Mouse (Mus musculus) kidney, adult 9 months (tissue): ENCODE measurements at regions not wholly inside any gene's neighbourhood (a gene's known extent, or its start where the extent isn't known, plus 50 kb on each side); places are given as distances from the start of the nearest gene placed in this dataset.

Experiments
- DNase-seq: peaks from one replicate; pipeline ENCODE4 v3.0.0; 2022

DNA sequence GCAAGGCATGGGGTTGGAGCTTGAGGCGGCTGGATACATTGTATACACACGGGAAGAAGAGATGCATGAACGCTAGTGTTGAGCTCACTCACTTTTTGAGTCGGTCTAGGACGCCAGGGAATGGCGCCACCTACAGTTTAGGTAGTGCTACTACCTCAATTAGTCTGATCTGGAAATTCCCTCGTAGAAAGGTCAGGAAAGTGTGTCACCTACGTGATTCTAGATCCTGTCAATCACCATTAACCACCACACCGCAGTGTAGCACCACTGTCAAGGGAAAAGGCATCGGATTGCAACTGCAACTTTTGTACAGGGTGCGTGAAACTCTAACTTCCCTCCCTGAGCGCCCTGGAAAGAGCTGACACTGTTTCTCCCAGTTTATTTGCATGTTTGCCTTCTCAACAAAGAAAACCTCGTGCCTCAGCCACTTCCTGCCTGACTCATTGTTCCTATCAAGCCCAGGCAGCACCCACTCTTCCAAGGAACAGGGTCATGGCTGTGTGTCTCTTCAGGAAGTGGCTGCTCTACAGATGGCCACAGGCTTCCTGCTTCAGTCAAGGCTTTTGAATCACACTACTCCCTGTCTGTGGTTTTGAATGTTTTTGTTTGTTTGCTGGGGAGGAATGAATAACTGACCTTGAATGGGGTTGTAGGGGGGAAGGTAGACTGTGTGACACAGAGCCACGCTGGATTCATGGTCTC lies 231.6 kb upstream of the Jmjd1c start:
- peak; percentile 64 for DNase-seq

DNA sequence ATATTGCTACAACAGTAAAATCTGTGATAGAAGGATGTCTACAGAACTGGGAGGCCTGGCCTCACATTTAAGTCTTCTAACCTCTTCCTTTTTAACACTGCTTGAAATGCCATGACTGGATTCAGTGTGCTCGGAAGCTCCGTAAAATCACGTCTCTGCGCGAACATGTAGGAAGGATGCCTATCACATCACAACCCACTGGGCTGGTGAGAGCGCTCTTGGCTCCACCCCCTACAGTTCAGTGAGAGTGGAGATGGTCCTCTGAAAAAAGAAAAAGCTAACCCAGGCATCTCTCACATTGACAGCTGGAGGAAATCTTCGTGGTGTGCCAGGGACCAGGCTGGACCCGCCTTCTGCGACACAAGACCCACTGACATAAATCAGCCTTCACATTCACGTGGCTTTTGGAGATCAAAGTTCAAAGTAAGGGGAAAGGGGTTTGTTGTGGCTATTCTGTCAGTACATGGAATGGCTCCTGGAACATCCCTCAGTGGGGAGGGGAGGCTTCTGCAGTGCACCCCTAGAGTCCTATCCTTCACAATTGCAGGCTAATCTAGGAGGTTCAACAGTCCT lies 230.8 kb upstream of the Jmjd1c start:
- DNase-seq, result peak; percentile 10

DNA sequence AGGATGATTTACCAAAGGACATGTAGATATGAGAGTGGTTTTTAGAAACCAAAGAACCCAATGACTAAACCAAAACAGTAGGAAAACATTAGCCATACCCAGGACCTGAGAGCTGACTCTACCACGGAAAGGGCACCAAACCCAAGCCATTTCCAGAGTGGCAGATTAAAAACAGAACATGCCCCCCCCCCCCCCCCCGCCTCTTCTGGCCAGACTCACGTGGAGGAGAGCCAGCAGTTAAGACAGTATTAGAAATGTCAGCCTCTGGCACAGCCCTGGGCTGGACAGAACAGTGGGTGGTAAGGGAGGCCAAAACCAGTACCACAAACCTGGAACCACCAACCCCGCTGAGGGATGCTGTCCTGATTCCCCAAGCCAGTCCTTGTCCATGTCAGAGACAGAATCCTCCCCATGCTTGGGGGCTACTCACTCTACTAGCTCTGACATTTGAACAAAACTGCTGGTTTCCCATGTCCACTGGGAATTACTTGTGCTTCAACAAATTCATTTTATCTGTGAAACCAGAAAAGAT lies 224.7 kb upstream of the Jmjd1c start:
- no peak for DNase-seq

DNA sequence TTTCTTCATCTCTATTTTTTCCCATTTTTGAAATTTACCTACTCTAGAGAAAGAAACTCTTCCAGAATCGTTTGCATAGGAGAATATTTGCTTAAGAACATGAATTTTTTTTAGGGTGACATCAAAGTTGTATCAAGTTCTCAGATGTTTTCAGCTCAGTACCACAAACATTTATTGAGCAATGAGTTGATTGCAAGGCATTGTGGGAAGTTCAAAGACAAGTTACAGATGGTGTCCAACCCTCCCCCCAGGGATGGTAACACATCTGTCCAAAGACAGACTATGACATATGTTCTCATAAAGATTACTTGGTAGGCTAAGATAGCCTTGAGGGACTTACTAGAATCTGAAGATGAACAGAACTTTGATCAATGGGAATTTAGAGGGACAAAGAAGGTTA lies 224.3 kb upstream of the Jmjd1c start:
- no peak for DNase-seq

DNA sequence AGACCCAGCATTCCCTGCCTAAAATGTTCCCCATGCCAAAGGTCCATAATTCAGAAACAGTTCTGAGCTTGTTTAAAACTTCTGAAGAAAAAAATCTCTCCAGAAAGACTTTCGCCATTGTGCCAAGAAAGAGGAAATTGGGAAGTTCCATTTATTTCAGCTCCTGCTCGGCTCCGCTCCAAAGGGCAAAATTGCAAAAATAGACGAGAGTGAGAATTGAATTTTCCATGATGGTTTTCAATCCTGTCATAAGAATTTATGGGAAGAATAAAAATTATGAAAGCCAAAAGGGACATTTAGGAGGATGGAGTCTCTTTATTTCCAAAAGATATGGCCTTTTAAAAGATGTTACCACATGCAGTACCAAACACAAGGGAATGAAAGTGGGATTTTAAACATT lies 222.5 kb upstream of the Jmjd1c start:
- no peak for DNase-seq

DNA sequence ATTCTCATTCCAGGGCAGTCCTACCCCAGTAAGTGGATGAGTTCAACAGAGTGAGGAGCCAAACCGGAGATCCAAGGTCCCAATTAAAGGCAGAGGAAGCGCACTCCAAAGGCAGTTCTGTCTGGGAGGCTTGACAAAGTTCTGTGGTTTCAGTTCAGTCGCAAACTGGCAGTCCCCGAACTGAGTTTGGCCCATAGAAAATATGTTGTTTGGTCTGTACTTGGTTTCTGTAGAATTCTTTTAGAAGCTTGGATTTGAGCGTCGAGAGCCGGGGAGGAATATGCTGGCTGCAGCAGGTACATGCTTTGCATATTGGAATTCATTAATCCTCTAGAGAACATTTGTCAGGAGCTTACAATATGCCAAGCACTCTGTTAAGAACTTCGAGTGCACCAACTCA lies 216.9 kb upstream of the Jmjd1c start:
- no peak for DNase-seq

DNA sequence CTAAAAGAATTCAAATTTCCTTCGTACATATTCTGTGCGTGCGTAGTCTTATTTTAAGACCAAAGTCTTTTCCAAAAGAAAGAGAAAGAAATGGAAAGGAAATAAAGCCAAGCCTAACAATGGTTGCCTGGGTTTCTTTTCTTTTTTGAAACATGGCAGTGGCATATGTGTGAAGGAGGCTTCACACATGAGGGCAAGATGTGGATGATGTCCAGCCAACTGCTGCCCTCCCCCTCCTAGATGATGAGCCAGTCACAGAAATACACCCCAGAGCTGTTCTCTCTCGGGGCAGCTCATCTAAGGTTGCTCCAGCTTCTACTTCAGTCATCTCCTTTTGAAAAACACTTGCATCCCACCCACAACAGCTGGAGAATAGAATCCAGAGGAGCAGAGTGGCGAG lies 213.1 kb upstream of the Jmjd1c start:
- DNase-seq, result no peak

DNA sequence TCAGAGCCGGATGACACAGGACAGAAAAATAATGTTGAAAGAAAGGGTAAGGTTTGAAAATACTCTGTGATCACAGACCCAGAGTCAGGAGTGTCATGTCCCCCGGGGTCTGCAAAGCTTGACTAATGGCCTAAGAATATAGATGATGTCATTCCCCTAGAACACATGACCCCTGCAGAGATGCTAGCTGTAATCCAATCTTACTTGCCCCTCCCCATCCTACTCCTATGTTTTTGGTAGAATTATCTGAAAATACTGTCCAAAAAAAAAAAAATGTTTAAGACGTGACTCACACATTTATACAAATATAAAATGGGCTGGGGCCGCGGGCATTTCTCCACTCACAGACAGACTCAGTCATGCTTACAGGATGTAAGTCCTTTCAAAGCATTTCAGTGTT lies 210.3 kb upstream of the Jmjd1c start:
- no peak for DNase-seq

DNA sequence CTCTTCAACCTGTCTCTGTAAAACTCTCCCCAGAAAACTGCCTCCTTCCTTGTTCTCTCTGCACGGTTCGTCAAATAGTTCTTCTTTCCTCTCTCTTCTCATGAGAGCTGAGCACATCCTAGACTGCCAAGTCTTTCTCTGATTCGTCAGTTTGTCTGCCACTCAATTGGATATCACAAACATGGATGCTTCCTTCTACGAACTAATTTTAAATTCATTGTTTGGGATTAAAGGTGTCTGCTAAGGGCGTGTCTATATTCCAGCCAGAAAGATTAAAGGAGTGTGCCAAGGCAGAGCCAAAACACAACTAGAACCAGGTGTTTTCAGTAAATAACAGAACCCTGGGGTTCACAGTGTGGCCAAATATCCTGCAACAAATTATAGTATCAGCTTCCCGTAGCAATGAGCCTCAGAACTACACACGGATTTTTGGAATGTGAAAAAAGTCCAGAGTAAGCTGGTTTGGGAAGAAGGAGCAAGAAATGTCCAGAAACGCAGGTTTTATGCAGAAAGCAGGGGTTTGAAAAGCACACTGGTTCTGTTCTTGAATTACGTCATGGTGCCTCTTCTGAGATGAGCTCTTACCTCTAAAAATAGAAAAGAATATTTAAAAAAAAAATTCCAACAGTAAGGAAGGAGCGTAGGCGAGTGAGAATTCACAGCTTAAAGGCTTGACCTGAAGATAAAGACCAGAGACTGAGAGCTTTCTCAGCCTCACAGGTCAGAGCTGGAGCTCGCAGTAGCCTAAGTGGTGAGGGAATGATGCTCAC lies 206.0 kb upstream of the Jmjd1c start:
- no peak for DNase-seq

DNA sequence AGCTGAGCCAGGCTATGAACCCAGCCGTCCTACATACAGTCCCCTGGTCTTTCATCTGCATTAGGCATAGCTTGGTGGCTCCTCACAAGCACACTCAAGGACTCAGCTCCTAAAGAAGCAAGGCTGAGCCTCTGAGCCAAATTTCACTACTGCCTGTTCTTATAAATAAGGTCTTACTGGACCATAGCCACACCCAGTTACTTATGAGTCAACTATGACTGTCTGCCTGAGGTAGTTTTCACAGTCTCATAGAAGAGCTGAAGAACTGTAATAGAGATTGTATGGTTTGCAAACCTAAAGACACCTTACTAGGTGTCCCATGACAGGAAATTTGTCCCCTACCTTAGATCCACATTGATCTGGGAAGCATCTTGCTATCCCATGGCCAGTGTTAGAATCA lies 204.1 kb upstream of the Jmjd1c start:
- no peak for DNase-seq

DNA sequence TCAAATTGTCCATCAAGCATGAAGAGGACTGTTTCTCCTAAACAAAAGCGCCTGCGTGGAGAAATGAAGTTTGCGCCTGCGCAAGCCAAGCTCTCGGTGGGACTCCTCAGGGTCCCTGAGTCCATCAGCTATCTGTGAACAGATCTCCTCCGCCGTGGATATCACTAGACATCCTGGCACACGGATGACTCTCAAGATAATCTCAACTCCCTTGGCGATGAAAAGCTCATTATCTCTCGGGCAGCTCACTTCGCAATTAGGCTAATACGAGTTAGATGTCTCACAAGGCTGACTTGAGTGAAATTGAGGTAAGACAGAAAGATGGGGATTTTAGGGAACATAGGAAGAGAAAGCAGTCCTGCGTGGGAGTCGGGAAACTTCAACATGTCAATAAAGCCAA lies 202.1 kb upstream of the Jmjd1c start:
- DNase-seq, result no peak

DNA sequence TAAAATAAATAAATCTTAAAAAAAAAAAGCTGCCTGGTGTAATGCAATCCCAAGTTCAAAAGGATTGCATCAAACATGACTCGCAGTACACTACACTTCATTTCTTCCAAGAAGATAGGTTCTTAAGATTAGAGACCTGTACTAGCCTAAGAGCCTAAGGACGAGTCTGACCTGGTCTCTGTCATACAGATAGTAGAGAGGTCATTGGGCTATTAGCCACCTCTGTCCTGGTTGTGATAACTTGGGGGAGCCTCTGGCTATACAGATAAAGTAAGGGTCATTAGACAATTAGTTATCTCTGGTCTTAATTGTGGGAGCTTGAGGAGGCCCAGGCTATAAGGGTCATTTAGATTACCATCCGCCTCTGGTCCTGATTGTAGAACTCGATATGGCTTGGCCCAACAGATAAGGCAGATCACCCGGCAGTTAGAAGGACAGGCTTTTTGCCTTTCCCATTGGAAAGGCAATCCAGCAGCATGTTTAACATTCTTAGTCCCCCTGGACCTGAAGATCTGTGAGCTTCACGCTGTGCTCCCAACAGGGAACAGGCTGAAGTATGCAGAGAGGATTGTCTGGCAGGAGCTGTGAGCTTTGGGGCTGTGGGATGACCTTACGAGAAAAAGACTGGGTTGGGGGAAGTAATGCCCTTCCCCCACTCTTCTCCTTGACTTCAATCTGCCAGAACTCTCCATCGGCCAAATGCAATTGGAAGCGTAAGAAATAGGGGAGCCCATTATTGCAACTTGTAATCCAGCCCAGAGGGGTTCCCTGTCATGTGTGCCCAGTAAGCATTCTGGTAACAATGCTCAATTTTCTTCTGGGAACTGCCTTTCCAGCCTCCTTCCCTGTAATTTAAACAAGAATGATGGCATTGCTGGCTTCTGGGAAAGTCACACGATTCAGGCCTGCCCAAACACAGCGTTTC lies 199.0 kb upstream of the Jmjd1c start:
- DNase-seq, result no peak

DNA sequence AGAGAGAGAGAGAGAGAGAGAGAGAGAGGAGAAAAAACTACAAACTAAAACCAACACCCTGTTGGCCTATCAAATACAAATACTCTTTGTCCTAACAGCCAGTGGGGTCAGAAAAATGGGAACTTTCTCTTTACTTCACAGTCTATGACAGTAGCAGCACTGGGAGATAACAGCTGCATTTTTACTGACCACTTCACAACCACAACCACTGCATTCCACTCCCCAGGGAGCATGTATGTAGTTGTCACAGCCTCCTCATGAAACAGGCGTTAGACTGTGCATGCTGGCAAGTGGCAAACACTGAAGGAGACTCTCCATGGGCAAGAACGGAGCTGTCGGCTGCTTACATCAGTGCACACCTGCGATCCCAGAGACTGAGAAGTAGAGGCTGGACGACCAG lies 196.2 kb upstream of the Jmjd1c start:
- no peak for DNase-seq

DNA sequence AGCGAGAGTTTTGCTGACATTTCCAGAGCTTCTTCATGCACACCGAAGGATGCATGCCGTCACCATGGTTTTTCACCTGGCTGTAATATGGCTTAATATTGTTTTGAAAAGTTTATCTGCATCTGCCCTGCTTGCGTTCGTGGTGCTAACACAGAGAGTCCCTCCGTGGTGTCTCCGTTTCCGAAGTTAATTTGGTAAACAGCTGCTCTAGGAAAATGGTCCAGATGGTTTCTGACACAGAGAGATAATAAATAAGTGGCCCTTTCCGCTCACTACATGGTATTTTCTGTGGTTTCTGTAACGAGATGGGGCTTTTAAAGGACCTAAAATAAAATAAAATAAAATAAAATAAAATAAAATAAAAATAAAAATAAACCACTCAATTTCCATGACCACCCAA lies 195.1 kb upstream of the Jmjd1c start:
- DNase-seq, result no peak

DNA sequence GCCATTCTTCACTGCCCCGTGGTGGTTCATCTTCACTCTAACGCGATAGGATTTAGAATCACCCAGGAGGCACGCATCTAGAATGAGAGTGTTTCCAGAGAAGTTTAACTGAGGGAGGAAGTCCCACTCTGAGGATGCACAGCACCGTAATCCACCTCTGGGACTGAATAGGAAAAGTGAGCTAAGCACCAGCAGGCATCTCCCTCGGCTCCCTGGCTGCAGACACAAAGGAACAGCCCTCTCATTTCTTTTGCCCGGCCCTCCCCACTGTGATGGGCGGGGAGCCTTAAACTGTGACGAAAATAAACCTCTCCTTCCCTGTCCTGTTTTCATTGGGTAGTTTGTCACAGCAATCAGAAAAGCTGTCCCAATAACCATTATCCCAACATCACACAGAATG lies 194.1 kb upstream of the Jmjd1c start:
- DNase-seq, result no peak

DNA sequence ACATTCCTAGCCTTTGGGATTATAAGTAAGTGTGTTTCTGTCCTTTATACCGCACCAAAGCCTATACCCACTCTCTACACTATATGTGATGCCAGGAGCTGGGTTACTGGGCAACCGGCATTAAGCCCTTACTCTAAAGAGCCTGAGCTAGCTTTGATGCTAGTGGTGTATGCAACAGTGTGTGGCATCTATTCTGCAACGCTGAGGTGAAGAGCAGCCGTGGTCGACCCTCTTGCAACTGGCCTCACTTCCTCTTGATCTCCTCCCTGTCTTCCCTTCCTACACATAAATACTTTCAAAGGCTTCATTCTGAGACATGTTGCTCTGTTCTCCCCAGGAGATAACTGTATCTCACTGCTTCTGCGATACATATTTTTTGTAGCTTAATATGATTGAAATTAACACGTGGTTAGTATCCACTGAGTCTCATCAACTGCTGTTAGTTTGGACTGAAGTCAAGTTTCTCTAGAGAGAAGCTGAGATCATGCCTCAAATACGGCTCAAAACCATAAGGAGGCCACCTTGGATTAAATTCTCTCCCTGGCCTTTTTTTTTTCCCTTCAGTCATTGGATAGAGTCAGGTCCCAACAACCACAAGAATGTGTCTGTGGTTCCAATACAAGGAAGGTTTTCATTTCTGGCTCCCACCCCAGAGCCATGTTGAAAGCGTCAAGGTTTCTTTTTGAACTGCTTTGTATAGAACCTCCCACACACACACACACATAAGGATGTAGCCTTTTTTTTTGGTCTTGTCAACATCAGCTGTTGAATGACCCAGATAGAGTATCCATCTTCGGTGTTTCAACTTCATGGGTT lies 191.2 kb upstream of the Jmjd1c start:
- no peak for DNase-seq

DNA sequence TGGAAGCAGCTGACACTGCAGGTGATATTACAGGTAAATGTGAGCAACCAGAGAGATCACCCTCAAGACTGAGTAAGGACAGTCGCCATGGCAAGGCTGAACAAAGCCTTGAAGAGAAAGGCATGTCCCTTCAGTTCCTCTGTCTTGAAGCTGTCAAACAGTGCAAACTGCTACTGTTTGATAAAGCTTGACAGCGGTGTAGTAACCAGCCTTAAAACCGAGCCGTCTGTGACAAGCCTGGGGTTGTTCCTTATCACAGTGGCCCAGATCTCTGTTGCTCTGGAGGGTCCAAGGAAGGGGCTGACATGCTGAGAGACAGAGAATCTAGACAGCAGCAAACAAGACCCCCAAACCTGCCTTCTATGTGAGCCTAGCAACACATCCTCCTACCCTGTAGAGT lies 188.1 kb upstream of the Jmjd1c start:
- DNase-seq, result no peak

DNA sequence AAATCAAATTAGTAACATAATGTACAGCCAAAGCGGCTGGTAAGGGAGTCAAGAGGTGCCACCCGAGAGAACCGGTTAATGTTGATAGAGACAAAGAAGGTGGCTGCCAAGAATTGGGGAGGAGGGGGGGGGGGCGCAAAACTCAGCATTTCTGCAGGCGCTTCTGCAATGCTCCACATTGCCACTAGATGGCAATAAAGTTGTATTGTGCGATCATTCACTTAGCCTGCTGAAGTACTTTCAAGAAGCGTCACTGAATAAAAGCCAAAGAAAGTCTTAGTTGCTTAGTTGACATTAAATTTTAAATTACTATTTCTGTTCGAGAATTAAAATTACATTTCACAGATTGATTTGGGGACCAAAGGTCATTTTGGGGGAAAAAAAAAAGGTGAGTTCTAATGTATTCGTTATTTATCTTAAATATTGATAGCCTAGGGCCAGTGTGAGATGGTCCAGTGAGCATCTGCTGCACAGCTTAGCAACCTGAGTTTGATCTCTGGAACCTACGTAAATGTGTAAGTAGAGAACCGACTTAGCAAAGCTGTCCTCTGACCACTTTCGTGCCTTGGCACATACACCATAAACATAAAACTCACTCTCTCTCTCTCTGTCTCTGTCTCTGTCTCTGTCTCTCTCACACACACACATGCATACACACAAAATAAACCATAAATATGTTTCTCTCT lies 186.6 kb upstream of the Jmjd1c start:
- peak; percentile 75 for DNase-seq

DNA sequence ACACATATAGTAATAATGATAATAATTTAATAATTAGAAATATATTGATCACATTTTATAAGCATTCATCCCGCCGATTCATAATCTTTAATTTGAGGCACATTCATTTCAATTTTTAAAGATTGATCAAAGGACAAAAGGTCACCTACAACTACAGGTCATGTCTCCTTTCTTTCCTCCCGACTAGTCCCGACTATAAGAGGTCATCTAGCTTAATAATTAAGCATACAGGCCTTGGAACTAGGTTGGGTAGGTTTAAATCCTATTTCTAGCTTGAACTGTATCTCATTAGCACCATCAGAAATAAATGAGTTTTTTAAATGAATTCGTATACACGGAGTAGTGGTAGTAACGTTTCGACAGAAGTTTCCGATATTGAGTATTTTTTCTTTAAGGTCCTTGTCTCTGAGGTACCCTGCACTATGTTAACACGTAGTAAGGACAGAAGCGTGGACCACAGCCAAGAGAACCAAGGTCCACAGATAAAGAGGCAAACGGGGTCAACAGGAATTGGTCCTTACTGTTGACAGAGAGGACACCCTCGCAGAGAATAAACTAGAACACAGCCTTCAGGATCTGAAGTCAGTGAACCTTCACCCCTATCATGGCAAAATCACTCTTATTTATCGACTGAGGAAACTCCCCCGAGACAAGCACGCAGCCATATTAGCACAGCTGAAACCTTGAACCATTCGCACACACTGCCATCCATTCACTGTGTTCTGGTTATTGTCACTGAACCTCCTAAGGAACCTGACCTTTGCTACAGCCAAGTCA lies 185.8 kb upstream of the Jmjd1c start:
- DNase-seq, result peak; percentile 77

DNA sequence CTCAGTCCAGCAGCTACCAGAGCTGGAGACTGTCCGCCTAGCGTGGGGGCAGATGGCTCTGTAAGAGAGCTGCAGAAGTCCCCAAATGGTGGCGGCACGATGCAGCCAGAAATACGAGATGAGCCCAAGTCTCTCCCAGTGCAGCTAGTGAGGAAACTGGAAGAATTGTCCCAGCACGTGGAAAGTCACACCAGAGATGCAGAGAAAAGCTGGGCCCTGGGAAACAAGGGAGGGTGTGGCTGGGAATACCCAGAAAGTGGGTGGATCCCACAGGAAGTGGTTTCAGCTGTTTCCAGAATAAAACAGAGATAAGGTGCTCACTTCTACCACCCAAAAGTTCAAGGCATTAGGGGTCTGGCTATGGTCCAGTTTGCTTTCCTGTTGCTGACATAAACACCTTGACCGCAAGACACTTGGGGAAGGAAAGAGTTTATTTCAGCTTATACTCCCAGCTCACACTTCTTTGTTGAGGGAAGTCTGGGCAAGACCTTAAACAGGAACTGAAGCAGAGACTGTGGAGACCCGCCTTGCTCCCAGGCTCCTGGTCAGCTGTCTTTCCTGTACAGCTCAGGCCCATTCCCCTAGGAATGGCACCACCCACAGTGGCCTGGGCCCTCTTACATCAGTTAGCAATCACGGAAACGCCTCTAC lies 184.5 kb upstream of the Jmjd1c start:
- DNase-seq, result peak; percentile 82
